Mouse (Mus musculus) megakaryocyte progenitor cell, adult 5-6 weeks (primary cell): ENCODE data around the gene Sash1. TPM values are rescaled to one million over a fixed set of nuclear protein-coding genes. Genes with fewer than 3 reads are reported as not detected.
"Not testable (repeated sequence)": the region's sequence is repeated elsewhere in the genome, so short reads cannot be mapped to it uniquely, and the experiment has no call there.

Experiments used
- ATAC-seq: replicated peaks from 2 replicates; pipeline ENCODE4 v1.8.0; 2016; ENCODE audit warnings: mild to moderate bottlenecking, moderate TSS enrichment, inconsistent platforms; ENCODE audit not compliant: poor library complexity
- total RNA-seq, 2 experiments: library from RNA; stranded (forward) in 1 of 2; stranded (reverse) in 1 of 2; fragments of 157-497, 149-512 nt in 1 of 2; fragments of 200-1000 nt in 1 of 2; gene quantifications; 2 replicates each; pipeline versions ENCODE4 v1.2.3 to v1.2.4; 2015 to 2017

Gene Sash1
- total RNA-seq, 2 experiments from 2014 or later, result 2.7 to 4.2 TPM

GRCm38 (mm10) chr10:8760598-8760997, 125.3 kb downstream of the Sash1 start:
- ATAC-seq, result peak; percentile 63

- ATAC-seq, result peak; percentile 93
Observed at GRCm38 (mm10) chr10:8759228-8759627, 126.6 kb downstream of the Sash1 start.

DNA sequence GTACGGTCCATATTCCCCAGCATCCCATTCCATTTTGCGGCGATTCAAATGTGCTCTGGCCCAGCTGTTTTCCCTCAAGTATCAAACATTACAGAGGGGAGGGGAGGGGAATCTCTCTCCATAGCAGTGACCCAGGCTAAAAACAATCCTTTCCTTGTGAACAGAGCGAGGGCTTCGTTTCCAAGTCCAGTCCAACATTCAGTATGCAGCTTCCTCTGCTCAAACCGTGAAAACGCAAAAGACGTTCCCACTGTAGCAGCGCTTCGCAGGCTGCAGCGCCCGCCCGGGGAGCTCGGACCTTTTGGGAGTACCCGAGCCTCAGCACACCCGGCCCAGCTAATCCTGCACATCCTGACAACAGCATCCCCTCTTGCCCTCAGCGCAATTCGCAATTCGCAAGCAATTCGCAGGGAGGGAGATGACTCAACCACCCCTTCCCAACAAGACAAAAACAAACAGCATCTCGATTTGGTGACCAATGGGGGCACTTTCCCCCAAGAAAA, 128.4 kb downstream of the Sash1 start:
- no peak for ATAC-seq

GRCm38 (mm10) chr10:8756604-8757354, 129.1 kb downstream of the Sash1 start:
- no peak for ATAC-seq

GRCm38 (mm10) chr10:8753377-8753776, 132.5 kb downstream of the Sash1 start:
- no peak for ATAC-seq

GRCm38 (mm10) chr10:8752436-8752835, 133.4 kb downstream of the Sash1 start:
- no peak for ATAC-seq

GRCm38 (mm10) chr10:8749537-8749936, 136.3 kb downstream of the Sash1 start:
- ATAC-seq, result no peak

DNA sequence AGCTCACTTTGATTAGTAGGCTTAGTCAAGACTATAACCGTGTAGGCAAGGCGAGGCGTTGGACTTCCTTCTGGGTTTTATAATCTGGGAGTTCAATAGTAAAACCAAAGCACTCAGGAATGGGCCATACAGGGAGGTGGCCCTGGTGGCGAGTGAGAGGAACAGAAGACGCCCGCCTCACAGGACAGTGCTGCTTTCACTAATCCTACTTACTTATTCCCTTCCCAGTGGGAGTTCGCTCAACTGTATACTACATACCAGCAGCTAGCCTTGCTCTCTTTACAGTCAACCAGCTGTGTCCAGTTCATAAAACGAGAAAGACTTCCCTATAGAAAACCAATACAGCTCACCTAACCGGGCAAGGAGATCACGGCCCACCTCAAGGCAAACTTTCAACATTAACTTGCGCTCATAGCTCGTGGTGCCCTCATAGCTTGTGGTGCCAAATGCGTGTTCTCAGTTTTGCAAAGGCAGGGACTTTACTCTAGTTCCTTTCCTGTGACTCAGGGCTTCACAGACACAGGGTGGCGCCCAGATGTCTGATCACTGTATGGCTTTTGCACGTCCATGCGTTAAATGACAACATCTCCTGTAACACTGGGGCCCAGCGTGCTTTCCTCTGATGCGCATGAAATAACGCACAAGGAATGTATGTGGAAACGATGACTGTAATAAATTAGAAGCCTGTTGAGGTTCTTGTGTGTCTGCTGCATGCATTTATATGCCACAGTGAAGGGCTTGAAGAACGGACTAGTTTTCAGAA, 138.2 kb downstream of the Sash1 start:
- ATAC-seq, result no peak

DNA sequence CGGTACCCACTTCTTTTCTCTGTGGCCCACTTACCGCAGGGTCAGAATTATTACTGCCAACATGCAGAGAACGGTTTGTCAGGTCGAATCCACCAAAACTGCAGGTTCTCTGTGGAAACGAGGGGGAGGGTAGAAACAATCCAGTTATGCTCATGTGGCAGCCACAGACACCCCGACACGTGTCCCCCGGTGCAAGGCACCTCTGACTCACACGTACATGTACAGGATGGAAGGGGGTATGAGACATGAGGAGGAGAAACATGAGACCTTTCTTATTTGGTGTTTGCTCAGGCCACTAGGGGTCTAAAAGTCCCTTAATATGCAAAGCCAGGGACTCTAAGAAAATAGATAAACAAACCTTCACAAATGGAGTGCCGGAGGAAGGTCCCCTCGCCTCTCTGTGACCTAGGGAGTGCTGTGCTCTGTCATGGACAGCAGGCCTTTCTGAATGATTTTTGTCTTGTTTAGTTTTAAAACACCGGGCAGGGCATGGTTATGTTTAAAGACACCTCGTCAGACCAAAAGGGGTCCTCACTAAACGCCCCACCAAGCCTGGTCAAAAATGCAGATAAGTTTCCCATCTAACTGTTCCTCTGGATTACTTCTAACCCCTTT, 139.7 kb downstream of the Sash1 start:
- no peak for ATAC-seq

DNA sequence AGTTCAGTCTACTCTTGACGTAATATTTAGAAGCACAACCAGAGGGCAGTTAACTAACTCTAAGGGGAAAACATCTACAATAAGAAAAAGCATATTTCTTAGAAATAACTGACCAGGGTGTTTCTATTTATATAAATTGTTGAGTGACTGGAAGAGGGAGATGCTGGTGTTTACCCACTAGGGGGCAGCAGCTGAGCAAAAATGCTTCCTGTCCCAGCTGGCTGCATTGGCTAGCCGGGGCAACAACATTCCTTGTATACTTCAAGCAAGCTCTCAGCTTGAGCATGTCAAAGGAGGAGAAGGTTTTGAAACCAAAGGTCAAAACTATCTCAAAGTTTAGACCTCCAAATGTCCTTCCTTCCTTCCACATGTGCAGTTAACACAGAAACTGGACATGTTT, 143.0 kb downstream of the Sash1 start:
- peak; percentile 77 for ATAC-seq

DNA sequence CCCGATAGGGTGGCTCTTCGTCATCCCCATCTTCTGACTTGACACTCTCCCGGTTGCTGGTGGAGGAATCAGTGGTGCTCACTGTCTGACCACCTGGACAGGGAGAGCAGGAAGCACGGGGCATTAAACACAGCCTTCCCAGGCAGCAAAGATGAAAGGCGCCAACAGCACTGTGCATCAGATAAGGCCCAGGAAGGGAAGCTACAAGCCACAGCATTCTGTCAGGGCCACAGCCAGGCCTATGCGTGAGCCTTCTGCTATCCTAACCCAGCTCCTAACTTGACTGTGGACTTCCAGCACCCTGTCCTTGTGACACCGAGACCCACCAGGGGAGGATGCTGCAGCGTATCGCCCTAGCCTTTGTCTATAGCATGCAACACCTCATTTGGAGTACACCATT, 144.4 kb downstream of the Sash1 start:
- 0 out of 2 replicates have a peak, but pooled peaks have one; percentile 33 for ATAC-seq

- ATAC-seq, result peak; percentile 41
Observed at GRCm38 (mm10) chr10:8740797-8741196, 145.1 kb downstream of the Sash1 start.

GRCm38 (mm10) chr10:8729387-8730337, 156.2 kb downstream of the Sash1 start:
- no peak for ATAC-seq

GRCm38 (mm10) chr10:8719345-8719744, 166.5 kb downstream of the Sash1 start:
- no peak for ATAC-seq

DNA sequence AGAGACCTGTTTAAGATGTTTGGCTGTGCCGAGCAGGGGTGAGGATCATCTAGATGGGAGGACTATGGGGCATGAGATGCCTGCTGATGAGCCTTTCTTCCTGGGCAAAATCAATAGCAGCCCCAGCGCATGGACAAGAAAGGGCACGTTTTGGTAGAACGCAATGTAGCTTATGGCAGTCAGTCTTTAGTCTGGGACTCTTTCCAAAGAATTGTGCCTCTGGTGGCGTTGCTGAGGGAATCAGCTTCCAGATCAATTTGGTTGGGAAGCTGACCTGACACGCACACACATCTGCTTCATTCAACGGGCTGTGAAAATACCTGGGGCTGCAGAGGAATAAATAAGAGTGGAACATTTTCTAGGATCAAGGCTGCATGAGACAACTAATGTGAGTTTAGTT, 167.0 kb downstream of the Sash1 start:
- ATAC-seq, result no peak

GRCm38 (mm10) chr10:8717171-8717570, 168.7 kb downstream of the Sash1 start:
- ATAC-seq, result no peak

DNA sequence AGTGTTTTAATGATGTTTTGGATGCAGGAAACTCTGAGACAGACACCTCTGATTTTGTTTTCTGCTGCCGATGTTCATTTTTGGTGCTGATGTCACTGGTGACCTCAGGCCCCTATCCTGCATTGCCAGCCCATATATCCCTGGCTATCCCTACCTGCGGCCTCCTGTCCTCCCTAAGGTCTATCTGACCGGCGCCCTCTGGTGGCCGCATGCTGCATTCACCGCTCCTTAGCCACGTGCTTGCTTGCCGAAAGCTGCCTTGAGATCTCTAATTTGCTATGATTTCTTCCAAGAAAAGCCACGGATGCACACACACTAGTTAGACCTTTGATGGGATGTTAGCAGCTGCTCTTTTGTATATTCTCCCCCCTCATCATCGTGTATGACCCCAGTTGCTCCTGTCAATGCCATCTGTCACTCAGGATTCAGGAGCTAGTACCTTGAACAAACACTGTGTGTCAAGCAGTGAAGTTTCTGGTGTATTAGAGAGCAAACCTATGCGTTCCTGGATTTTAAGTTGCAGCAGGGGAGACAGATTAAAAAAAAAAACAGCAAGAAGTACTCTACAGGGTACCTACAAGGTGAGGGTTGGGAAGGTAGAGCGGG, 170.1 kb downstream of the Sash1 start:
- peak; percentile 94 for ATAC-seq

DNA sequence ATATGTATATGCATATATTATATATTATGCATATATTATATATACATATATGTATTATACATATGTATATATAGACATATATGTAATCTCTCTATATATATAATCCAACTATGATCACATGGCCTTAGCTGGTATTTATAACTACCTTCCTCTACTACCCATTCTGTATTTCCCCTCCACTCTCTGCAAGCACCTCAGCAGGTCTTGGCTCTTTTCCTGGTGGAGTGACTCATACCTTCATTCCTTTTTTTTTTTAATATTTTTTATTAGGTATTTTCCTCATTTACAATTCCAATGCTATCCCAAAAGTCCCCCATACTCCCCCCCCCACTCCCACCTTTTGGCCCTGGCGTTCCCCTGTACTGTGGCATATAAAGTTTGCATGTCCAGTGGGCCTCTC, 189.2 kb downstream of the Sash1 start:
- ATAC-seq, result not testable (repeated sequence)

DNA sequence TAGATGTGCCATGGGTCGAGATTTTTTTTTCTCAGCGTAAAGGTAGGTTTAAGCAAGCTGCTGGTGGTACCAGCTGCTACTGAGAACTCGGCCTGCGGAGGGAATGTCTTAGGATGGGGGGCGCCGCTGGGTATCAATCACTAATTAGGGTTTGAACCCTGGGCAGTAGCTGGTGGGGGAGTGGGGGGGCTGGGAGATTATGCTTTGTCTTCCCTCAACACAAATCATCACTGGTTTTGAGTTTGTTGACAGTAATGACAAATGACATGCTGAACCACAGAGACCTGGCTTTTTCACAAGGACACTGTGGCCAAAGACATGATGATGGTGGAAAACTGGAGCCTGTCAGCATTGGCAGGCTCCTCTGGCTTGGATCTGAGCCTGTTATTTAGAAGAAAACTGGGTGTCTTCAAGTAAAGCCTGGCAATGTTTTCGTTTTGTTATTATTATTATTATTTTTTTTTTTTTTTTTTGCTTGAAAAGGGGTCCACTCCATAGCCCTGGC, 191.8 kb downstream of the Sash1 start:
- no peak for ATAC-seq

DNA sequence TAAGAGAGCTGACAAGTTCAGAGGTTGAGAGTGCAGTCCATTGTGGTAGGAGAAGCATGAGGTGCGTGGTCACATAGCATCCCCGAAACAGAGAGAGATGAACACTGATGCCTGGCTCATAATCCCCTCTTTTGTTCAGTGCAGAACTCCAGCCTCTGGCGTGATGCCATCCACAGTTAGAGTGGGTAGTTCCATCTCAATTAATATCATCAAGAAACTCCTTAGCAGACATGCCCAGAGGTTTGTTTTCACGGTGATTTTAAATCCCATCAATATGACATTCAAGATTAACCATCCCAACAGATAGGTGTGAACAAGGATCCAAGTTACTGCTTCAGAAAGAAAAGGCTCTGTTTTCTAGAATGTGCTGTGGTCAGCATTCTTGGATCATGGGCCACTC, 192.3 kb downstream of the Sash1 start:
- no peak for ATAC-seq
